Mouse (Mus musculus) cerebellum, adult 18-20 months (tissue): ENCODE measurements around the gene Olfr1360.

ENCODE experiments used
- DNase-seq, 2 experiments: peaks; one replicate each; pipeline ENCODE4 v3.0.0; 2021

The Olfr1360 gene

GRCm38 (mm10) chr13:21642418-21642817 lies 34.8 kb downstream of the Olfr1360 start, which contains the start of gene Olfr11:
Gene Olfr11, minus strand, starts transcription at chr13:21642518.
- no peak for DNase-seq
